Mouse (Mus musculus): ENCODE results near the gene Fbxo8. TPM values are rescaled to one million over a fixed set of nuclear protein-coding genes. Genes with fewer than 3 reads are reported as not detected.

Fbxo8 gene
- polyA plus RNA-seq (2015; fragmentation: Nextera tagmentation; extraction: Ambion mirVana) = 32.8 and 37.2 TPM in 2 replicates

GRCm38 (mm10) chr8:56550558-56551360 lies at the start of gene Fbxo8, which contains the start of gene Cep44:
Gene Fbxo8 (plus strand): TSS chr8:56551090.
Gene Cep44 (minus strand): TSS chr8:56551047.

Small RNA genes within 50 kb of the gene (microRNA-seq; reads per million reads assigned to microRNA genes)
- gene Gm25992 = 0 reads per million in 2 experiments

Other genes starting within 250 kb of the Fbxo8 start
- gene Cep44, start within 50 bp of the Fbxo8 start, polyA plus RNA-seq (2015; fragmentation: Nextera tagmentation; extraction: Ambion mirVana) = 18.9 and 20.8 TPM in 2 replicates